Mouse (Mus musculus) bone marrow macrophage, adult 2 months (primary cell): Measurements from ENCODE around the gene Kctd19. TPM values are rescaled to one million over a fixed set of nuclear protein-coding genes. Genes with fewer than 3 reads are reported as not detected.

Source experiments
- H3K27ac ChIP-seq: 2 replicates; pipeline ENCODE4 v1.5.1; 2012; ENCODE audit warnings: low read depth, low read length; ENCODE audit not compliant: insufficient read depth
- H3K4me1 ChIP-seq: 2 replicates; pipeline ENCODE4 v1.6.1; 2012; ENCODE audit warnings: low read length; ENCODE audit not compliant: control insufficient read depth, insufficient read depth
- H3K4me3 ChIP-seq: 2 replicates; pipeline ENCODE4 v1.5.1; 2012; ENCODE audit warnings: mild to moderate bottlenecking, low read length, moderate library complexity; ENCODE audit not compliant: insufficient read depth
- CTCF ChIP-seq: IDR thresholded peaks from 2 replicates; pipeline ENCODE4 v1.5.1; 2012; ENCODE audit warnings: low read depth, mild to moderate bottlenecking, low read length, moderate library complexity
- POLR2A ChIP-seq: IDR thresholded peaks from 2 replicates; pipeline ENCODE4 v1.6.1; 2012; ENCODE audit warnings: mild to moderate bottlenecking, low read depth, low read length, borderline replicate concordance
- polyA plus RNA-seq: library from polyadenylated mRNA; stranded (reverse); fragments of >200 nt; gene quantifications from 2 replicates; pipeline ENCODE4 v1.2.4, GENCODE M21; 2012; ENCODE audit not compliant: missing spikeins, insufficient read depth, insufficient read length

The Kctd19 gene
- polyA plus RNA-seq, 1 experiment, result not detected

DNA sequence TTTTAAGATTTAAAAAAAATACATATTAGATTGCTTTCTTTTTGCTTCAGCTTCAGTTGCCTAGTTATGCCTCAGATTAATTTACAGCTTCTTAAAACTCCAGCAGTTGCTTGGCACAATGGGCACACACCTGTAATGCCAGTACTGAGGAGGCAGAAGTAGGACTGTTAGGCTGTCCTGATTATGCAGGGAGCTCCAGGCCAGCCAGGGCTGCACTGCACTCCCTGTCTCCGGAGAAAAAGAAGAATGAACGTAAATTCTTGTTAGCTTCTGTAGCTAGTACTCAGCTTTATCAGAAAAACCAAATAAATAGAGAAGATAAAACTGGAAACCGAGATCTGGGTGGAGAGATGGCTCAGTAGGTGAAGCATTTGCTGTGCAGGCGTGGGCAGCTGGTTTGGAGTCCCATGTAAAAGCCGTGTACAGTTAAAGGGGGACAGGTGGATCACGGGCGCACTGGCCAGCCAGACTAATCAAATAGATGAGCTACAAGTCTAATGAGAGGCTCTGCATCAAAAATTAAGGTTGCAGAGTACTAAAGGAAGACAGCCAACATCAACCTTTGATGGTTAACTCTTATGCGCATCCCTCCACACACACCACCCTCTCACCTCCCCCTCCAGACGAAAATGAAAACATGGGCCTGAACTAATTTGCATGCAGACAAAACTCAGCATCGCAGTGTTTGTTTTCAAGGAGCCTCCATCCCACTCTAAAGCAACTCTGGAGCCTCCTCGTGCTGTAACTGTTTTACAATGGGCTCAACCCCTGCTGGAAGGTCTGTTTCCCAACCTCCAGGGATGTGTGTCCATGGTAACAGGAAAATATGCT is 32.2 kb upstream of the Kctd19 start:
- Histone ChIP-seq H3K4me1 (no peaks in the 10 kb centered on the region), H3K4me3 (no peak overlapping the region), H3K27ac (no peak overlapping the region)
- TF ChIP-seq CTCF (no peak), POLR2A (no peak)

DNA sequence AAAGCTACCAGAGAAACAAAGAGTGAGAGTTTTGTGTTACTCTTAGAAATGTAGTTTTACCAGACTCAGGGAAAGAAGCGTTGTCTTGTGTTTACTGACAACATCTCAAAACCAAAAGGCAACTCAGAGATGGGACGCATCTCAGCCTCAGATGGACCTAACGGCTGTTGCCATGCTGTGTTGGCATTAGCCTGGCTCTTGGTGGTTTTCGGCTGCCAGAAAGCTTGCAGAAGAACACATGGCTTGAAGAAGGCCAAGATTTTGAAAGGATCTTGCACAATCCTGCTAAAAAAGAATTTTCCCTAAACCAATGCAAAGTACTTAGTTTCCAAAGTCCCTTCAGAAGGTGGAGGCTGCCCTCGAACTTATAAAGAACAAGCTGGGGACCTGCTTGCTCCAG is 29.4 kb upstream of the Kctd19 start:
- Histone ChIP-seq H3K4me1 (no peaks in the 10 kb centered on the region), H3K27ac (no peak overlapping the region), H3K4me3 (no peak overlapping the region)
- TF ChIP-seq POLR2A, result no peak
- TF ChIP-seq CTCF, result no peak

DNA sequence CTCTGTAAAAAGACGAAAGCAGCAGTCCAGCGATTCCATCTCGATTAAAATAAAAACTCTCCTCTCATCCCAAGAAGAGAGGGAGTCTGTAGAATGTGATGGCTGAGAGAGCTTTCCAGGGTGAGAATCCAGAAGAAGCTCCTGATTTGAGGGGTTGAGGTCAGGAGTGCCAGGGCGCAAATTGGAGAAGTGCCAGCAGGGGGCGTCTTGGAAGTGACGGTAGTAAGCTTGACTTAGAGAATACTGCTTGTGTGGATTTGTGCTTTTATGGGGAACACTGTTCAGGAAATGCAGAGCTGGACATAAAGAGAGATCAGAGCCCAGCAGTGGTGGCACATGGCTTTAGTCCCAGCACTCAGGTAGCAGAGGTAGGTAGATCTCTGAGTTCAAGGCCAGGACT is 28.1 kb upstream of the Kctd19 start:
- H3K27ac ChIP-seq, result no peak overlapping the region
- TF ChIP-seq POLR2A, result no peak
- peak; percentile 65 for TF ChIP-seq CTCF
- H3K4me3 ChIP-seq, result no peak overlapping the region
- H3K4me1 ChIP-seq, result no peaks in the 10 kb centered on the region

DNA sequence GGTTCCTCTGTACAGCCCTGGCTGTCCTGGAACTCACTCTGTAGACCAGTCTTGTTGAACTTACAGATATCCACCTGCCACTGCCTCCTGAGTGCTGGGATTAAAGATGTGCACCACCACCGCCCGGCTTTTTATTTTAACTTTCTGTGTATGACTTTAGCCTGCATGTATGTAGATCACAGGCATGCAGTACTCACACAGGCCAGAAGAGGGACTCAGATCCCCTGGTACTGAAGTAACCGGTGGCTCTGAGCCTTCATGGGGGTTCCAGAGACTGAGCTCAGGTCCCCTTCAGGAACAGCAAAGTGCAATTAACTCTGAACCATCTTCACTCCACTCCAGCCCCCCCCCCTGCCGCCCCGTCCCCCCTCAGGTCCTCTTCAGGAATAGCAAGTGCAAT is 25.6 kb upstream of the Kctd19 start:
- no peak overlapping the region for H3K4me3 ChIP-seq
- TF ChIP-seq POLR2A (no peak), CTCF (no peak)
- no peaks in the 10 kb centered on the region for H3K4me1 ChIP-seq
- no peak overlapping the region for H3K27ac ChIP-seq

DNA sequence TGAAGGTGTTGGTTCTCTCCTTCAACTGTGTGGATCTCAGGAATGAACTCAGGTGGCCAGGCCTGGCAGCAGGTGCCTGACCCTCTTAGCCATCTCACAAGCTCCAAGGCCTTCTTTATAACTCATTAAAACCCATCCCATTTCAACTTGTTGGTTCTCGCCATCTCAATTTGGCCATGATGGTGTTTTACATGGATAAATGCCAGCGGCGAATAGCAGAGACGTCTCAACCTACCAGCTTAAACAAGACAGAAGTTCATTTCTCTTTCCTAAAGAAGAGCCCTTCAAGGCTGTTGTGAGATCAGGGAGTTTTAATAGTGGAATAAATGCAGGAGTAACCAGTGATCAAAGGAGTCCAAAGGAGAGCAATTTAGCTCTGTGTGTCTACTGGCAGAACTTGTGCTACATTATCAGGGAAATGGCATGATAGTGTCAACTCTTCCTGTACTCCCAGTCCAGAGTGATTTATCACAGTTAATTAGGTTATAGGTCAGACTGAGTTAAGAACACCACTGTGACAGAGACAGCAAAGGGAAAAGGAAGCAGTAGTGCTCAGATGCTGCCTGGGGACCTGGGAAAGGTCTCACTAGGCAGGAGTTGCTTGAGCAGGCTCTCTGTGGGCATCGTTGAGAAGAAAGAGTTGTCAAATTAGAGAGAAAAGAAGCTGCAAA is 23.9 kb upstream of the Kctd19 start:
- H3K27ac ChIP-seq, result no peak overlapping the region
- no peak overlapping the region for H3K4me3 ChIP-seq
- TF ChIP-seq CTCF (no peak), POLR2A (no peak)
- H3K4me1 ChIP-seq, result no peaks in the 10 kb centered on the region

DNA sequence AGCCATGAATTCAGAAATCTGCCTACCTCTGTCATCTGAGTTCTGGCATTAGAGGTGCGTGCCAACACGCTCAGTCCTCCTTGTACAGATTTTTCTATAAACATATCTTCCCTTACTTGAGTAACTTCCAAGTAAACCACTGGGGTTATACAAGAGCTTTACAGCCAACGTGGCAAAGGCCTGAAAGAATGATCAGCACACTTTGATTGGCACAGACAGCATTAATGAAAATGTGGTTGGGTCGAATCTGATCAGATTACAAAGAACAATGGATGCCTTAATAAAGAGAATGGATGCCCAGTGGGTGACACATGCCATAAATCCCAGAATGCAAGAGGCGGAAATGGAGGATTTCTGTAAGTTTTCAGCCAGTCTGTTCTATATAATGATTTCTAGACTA is 22.9 kb upstream of the Kctd19 start:
- no peak for TF ChIP-seq POLR2A
- no peak for TF ChIP-seq CTCF
- no peaks in the 10 kb centered on the region for H3K4me1 ChIP-seq
- H3K27ac ChIP-seq, result no peak overlapping the region
- H3K4me3 ChIP-seq, result no peak overlapping the region

DNA sequence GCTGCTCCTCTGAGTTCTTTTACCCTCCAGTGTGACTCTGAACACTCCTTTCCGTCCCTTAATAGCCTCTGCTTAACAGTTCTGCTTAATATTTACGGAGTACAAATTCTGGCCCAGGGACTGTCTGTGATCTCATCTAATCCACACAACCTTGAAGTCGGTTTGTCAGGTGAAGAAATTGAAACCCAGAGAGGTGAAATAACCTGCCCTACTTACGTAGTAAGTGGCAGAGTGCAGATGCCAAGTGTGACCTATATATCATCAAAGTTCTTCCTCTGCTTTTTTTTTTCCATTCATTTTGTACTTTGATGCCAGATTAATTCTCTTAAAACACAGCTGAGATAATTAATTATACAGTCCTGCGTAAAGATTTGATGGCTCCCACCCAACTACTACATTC is 20.8 kb upstream of the Kctd19 start:
- Histone ChIP-seq H3K27ac (no peak overlapping the region), H3K4me3 (no peak overlapping the region)
- TF ChIP-seq CTCF (no peak), POLR2A (no peak)

DNA sequence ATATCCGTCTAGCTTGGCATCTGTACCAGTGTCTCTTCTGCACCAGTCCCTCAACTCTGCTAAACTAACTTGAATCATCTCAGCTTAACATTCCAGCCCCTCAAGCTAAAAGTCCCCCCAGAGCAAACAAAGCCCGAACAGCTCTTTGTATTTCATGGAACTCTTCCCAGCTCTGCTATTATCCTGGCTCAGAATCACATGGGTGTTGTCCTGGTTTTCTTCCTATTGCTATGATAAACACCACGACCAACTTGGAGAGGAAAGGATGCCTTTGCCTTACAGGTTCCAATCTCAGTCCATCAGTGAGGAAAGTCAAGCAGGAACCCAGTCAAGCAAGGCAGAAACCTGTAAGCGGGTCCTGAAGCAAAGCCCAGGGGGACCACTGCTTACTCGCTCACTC is 20.2 kb upstream of the Kctd19 start:
- H3K4me1 ChIP-seq, result no peaks in the 10 kb centered on the region
- TF ChIP-seq CTCF, result no peak
- TF ChIP-seq POLR2A, result no peak
- H3K27ac ChIP-seq, result no peak overlapping the region
- H3K4me3 ChIP-seq, result no peak overlapping the region

More for the DNA sequence above, 20.8 kb upstream of the Kctd19 start:
- no peaks in the 10 kb centered on the region for H3K4me1 ChIP-seq

DNA sequence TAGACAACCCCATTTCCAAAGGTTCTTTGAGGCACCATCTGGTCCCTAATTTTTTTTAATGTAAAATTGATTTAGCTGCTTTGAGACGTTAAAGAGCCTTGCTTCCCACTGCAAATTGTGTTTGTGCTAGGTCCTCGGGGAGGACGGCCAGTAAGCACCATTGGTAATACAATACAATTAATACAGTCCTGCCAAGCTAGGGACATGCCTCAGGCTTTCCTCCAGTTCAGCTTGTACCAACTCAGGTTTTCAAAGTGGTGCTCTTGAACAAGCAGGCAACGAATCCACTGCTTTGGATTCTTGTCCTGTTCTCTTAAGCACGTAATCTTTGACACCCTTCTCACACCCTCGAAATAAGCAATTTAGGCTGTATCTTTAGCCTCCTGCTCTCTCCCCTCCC is 19.7 kb upstream of the Kctd19 start:
- TF ChIP-seq CTCF (no peak), POLR2A (no peak)
- Histone ChIP-seq H3K27ac (no peak overlapping the region), H3K4me3 (no peak overlapping the region), H3K4me1 (no peaks in the 10 kb centered on the region)

DNA sequence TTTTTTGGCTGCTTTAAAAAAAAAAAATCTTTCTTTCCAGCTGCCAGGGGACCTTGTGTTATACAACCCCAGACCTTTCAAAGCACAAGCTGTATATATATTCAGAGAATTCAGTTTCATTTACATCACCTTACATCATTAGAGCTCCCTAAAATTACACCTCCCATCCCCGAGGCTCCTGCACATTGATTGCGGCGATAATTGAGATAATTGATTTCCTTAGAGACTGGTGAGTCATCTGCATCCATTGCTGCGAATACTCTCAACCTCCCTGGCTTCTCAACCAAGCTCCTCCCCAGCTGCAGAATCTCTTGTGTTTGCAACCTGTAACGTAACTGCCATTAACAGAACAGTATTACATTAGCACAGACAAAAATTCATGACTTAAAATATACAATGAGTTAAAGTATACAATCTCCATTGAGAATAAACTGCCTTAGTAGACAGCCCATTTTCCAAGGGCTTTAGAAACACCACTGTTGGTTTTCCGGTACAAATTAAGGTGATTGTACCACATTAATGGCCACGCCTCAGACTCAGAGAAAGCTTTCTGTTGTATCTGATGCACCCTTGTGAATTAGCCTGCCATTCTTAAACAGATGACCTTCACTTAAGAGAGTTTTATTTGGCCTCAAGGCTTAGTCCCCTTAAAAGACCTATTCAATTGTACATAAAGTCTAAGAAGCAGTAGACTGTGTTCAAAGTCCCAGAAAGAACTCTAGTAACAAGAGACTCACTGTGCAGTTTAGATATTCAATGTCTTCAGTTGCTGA is 18.6 kb upstream of the Kctd19 start:
- Histone ChIP-seq H3K4me3 (no peak overlapping the region), H3K4me1 (no peaks in the 10 kb centered on the region), H3K27ac (no peak overlapping the region)
- TF ChIP-seq CTCF, result no peak
- no peak for TF ChIP-seq POLR2A
